Mouse (Mus musculus): ENCODE data around the gene Strap.

DNA sequence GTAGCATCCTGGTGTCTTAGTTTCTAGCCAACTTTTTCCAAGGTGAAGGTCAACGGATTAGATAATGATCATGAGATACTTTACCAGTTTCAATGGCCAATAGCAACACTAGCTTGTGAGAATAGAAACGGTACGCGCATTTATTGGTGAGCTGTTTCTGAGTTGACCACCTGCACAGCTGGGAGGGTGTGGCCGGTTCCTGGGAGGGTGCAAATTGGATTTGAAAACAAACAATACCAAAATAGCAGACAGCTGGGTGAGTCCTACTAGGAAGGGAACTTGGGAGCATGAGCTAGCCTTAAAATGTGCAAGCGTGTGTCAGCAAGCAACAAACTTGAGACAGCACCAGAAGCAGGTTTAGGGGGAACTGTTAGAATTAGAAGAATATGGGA is 38.8 kb downstream of the Strap start:
- TF ChIP-seq CTCF (IDR thresholded peaks at IDR 0.05; ENCODE audit: low read depth), result no peak
- TF ChIP-seq EP300 (IDR thresholded peaks at IDR 0.05; ENCODE audit: low read depth), result no peak

Measured in liver, embryonic 14.5 days (tissue).